Mouse (Mus musculus) E14TG2a.4 (cell line): ENCODE data around the gene Fibcd1.

Source experiments
- CTCF ChIP-seq: conservative IDR thresholded peaks from 2 replicates; pipeline ENCODE4 v1.5.1; 2014; ENCODE audit warnings: low read length
- NANOG ChIP-seq: IDR thresholded peaks from 2 replicates; pipeline ENCODE4 v1.6.1; 2014; ENCODE audit warnings: borderline replicate concordance, low read length, mixed read lengths
- POU5F1 ChIP-seq: IDR thresholded peaks from 2 replicates; pipeline ENCODE4 v1.6.1; 2014; ENCODE audit warnings: low read length, borderline replicate concordance

GRCm38 (mm10) chr2:31888871-31889270 lies 43.1 kb upstream of the Fibcd1 start:
- TF ChIP-seq CTCF, result no peak
- no peak for TF ChIP-seq POU5F1
- no peak for TF ChIP-seq NANOG
